Mouse (Mus musculus) CH12.LX (cell line): ENCODE measurements around the gene Fgfr2. TPM values are rescaled to one million over a fixed set of nuclear protein-coding genes. Genes with fewer than 3 reads are reported as not detected.

ENCODE experiments used
- DNase-seq: peaks from one replicate; pipeline ENCODE4 v3.0.0-alpha.2; 2013; ENCODE audit errors: extremely low read depth
- H3K27ac ChIP-seq: 2 replicates; pipeline ENCODE4 v1.5.1; 2012; ENCODE audit warnings: low read depth, mild to moderate bottlenecking, control low read depth, moderate library complexity; ENCODE audit not compliant: insufficient read depth
- H3K27me3 ChIP-seq: replicated peaks from 2 replicates; pipeline ENCODE3; 2012; ENCODE audit warnings: inconsistent platforms
- H3K36me3 ChIP-seq, 2 experiments: replicated peaks in 1 of 2; 2 replicates each; pipeline versions ENCODE3 to v1.6.1; 2012; ENCODE audit warnings: inconsistent platforms in 1 of 2, low read length in 1 of 2, mild to moderate bottlenecking in 1 of 2, mixed read lengths in 1 of 2, moderate library complexity in 1 of 2; ENCODE audit not compliant: control insufficient read depth in 1 of 2, insufficient read depth in 1 of 2
- H3K4me1 ChIP-seq, 2 experiments: 2 replicates each; pipeline ENCODE4 v1.6.1; 2012; ENCODE audit warnings: inconsistent platforms in 1 of 2, moderate library complexity in 1 of 2; ENCODE audit not compliant: insufficient read depth in 2 of 2, control insufficient read depth in 1 of 2
- H3K4me2 ChIP-seq: 2 replicates; pipeline ENCODE4 v1.6.1; 2012; ENCODE audit warnings: low read depth, mild to moderate bottlenecking, control low read depth; ENCODE audit not compliant: poor library complexity, insufficient read depth, severe bottlenecking
- H3K4me3 ChIP-seq, 3 experiments: fragments of 150-350 bp in 1 of 3; sonication (generic) in 1 of 3; replicated peaks in 1 of 3; 2 replicates each; pipeline versions ENCODE3 to v1.5.1; 2011 to 2012; ENCODE audit warnings: low read depth in 2 of 3, low read length in 2 of 3, mild to moderate bottlenecking in 2 of 3, moderate library complexity in 2 of 3, control low read depth in 1 of 3, improper control_type of control experiment in 1 of 3, inconsistent platforms in 1 of 3, mixed read lengths in 1 of 3; ENCODE audit not compliant: poor library complexity in 1 of 3
- H3K79me2 ChIP-seq: replicated peaks from 2 replicates; pipeline ENCODE4 v1.6.1; 2012; ENCODE audit warnings: mild to moderate bottlenecking, moderate library complexity; ENCODE audit not compliant: control insufficient read depth, poor library complexity, insufficient read depth, severe bottlenecking; ENCODE audit errors: extremely low read depth
- H3K9ac ChIP-seq: 2 replicates; pipeline ENCODE4 v1.6.1; 2012; ENCODE audit warnings: low read depth, mild to moderate bottlenecking, control low read depth, moderate library complexity; ENCODE audit not compliant: insufficient read depth
- H3K9me3 ChIP-seq: replicated peaks from 2 replicates; pipeline ENCODE3; 2012; ENCODE audit warnings: low read length, inconsistent platforms, mixed read lengths
- CHD1 ChIP-seq: IDR thresholded peaks from 2 replicates; pipeline ENCODE4 v1.6.1; 2012; ENCODE audit warnings: low read depth, low read length, improper control_type of control experiment, inconsistent platforms
- CHD2 ChIP-seq: IDR thresholded peaks from 2 replicates; pipeline ENCODE4 v1.6.1; 2011; ENCODE audit warnings: low read length, improper control_type of control experiment
- CTCF ChIP-seq, 2 experiments: IDR thresholded peaks in 1 of 2; conservative IDR thresholded peaks in 1 of 2; 2 replicates each; pipeline ENCODE4 v1.5.1; 2011 to 2012; ENCODE audit warnings: low read depth in 2 of 2, low read length in 2 of 2, improper control_type of control experiment in 1 of 2, inconsistent platforms in 1 of 2, mild to moderate bottlenecking in 1 of 2, moderate library complexity in 1 of 2
- ELF1 ChIP-seq: IDR thresholded peaks from 2 replicates; pipeline ENCODE4 v1.6.1; 2014; ENCODE audit warnings: low read depth, mild to moderate bottlenecking, inconsistent platforms, low read length, improper control_type of control experiment
- ETS1 ChIP-seq: conservative IDR thresholded peaks from 2 replicates; pipeline ENCODE4 v1.6.1; 2012; ENCODE audit warnings: low read depth, mild to moderate bottlenecking, inconsistent platforms, low read length, improper control_type of control experiment, moderate library complexity
- GABPA ChIP-seq: IDR thresholded peaks from 2 replicates; pipeline ENCODE4 v1.6.1; 2012; ENCODE audit warnings: low read depth, low read length, improper control_type of control experiment, inconsistent platforms; ENCODE audit not compliant: insufficient replicate concordance
- HCFC1 ChIP-seq: IDR thresholded peaks from 2 replicates; pipeline ENCODE4 v1.6.1; 2012; ENCODE audit warnings: low read depth, mild to moderate bottlenecking, inconsistent platforms, low read length, improper control_type of control experiment
- IRF4 ChIP-seq: IDR thresholded peaks from 2 replicates; pipeline ENCODE4 v1.6.1; 2014; ENCODE audit warnings: low read depth, mild to moderate bottlenecking, inconsistent platforms, low read length, improper control_type of control experiment
- JUN ChIP-seq: IDR thresholded peaks from 2 replicates; pipeline ENCODE4 v1.6.1; 2011; ENCODE audit warnings: low read depth, mild to moderate bottlenecking, low read length, improper control_type of control experiment, moderate library complexity; ENCODE audit not compliant: insufficient read depth
- KAT2A ChIP-seq: IDR thresholded peaks from 2 replicates; pipeline ENCODE4 v1.6.1; 2012; ENCODE audit warnings: low read length, improper control_type of control experiment, inconsistent platforms; ENCODE audit not compliant: insufficient replicate concordance
- MAFK ChIP-seq: IDR thresholded peaks from 2 replicates; pipeline ENCODE4 v1.6.1; 2011; ENCODE audit warnings: low read length, improper control_type of control experiment; ENCODE audit not compliant: insufficient replicate concordance
- MAX ChIP-seq: IDR thresholded peaks from 2 replicates; pipeline ENCODE4 v1.6.1; 2011; ENCODE audit warnings: low read length, improper control_type of control experiment
- MAZ ChIP-seq: IDR thresholded peaks from 2 replicates; pipeline ENCODE4 v1.6.1; 2012; ENCODE audit warnings: low read depth, mild to moderate bottlenecking, inconsistent platforms, low read length, improper control_type of control experiment, moderate library complexity
- MEF2A ChIP-seq: IDR thresholded peaks from 2 replicates; pipeline ENCODE4 v1.6.1; 2014; ENCODE audit warnings: low read depth, mild to moderate bottlenecking, inconsistent platforms, low read length, improper control_type of control experiment, borderline replicate concordance
- MXI1 ChIP-seq: IDR thresholded peaks from 2 replicates; pipeline ENCODE4 v1.6.1; 2011; ENCODE audit warnings: mild to moderate bottlenecking, low read depth, low read length, improper control_type of control experiment
- MYC ChIP-seq: IDR thresholded peaks from 2 replicates; pipeline ENCODE4 v1.6.1; 2011; ENCODE audit warnings: low read depth, mild to moderate bottlenecking, improper control_type of control experiment, low read length
- NELFE ChIP-seq: IDR thresholded peaks from 2 replicates; pipeline ENCODE4 v1.6.1; 2011; ENCODE audit warnings: low read depth, low read length, improper control_type of control experiment
- POLR2A ChIP-seq: IDR thresholded peaks from 2 replicates; pipeline ENCODE4 v1.6.1; 2011; ENCODE audit warnings: low read depth, mild to moderate bottlenecking, improper control_type of control experiment, low read length
- POLR2AphosphoS2 ChIP-seq: IDR thresholded peaks from 2 replicates; pipeline ENCODE4 v1.6.1; 2011; ENCODE audit warnings: low read depth, low read length, improper control_type of control experiment
- RAD21 ChIP-seq: IDR thresholded peaks from 2 replicates; pipeline ENCODE4 v1.6.1; 2011; ENCODE audit warnings: low read depth, mild to moderate bottlenecking, low read length, improper control_type of control experiment, moderate library complexity
- SIN3A ChIP-seq: IDR thresholded peaks from 2 replicates; pipeline ENCODE4 v1.6.1; 2012; ENCODE audit warnings: low read length, improper control_type of control experiment, inconsistent platforms
- SMC3 ChIP-seq: IDR thresholded peaks from 2 replicates; pipeline ENCODE4 v1.6.1; 2011; ENCODE audit warnings: low read depth, low read length, improper control_type of control experiment
- UBTF ChIP-seq: IDR thresholded peaks from 2 replicates; pipeline ENCODE4 v1.6.1; 2012; ENCODE audit warnings: low read depth, mild to moderate bottlenecking, inconsistent platforms, low read length, improper control_type of control experiment, moderate library complexity
- USF1 ChIP-seq: IDR thresholded peaks from 2 replicates; pipeline ENCODE4 v1.6.1; 2014; ENCODE audit warnings: low read depth, mild to moderate bottlenecking, inconsistent platforms, low read length, improper control_type of control experiment
- USF2 ChIP-seq: conservative IDR thresholded peaks from 2 replicates; pipeline ENCODE4 v1.6.1; 2011; ENCODE audit warnings: low read depth, low read length, improper control_type of control experiment
- ZMIZ1 ChIP-seq: IDR thresholded peaks from 2 replicates; pipeline ENCODE4 v1.6.1; 2012; ENCODE audit warnings: low read depth, mild to moderate bottlenecking, inconsistent platforms, low read length, improper control_type of control experiment
- ZNF384 ChIP-seq: IDR thresholded peaks from 2 replicates; pipeline ENCODE4 v1.6.1; 2012; ENCODE audit warnings: low read depth, low read length, improper control_type of control experiment, inconsistent platforms
- dilution Hi-C: fragments of 300-500 bp; cut with MboI; formaldehyde crosslinking; loops from 2 replicates; pipeline ENCODE4 v1.14.3; 2020; ENCODE audit warnings: low sequenced_read_pairs; ENCODE audit not compliant: extremely low pct_unique_long_range_greater_than_20kb, extremely low pct_ligation_motif_present
- in situ Hi-C: fragments of 300-500 bp; cut with MboI; formaldehyde crosslinking; loops from 3 replicates; pipeline ENCODE4 v1.14.3; 2019; ENCODE audit warnings: low sequenced_read_pairs, low pct_ligation_motif_present, low pct_unique_long_range_greater_than_20kb, mixed read lengths
- polyA plus RNA-seq: library from polyadenylated mRNA; unstranded; fragments of >175 nt; gene quantifications from 2 replicates; pipeline ENCODE4 v1.2.1, GENCODE M21; 2012; ENCODE audit warnings: low read depth; ENCODE audit not compliant: insufficient read length
- total RNA-seq, 2 experiments: library from RNA; depleted of rRNA; stranded (reverse); fragments of 300-350 nt in 1 of 2; fragments of >200 nt in 1 of 2; gene quantifications; 2 replicates each; pipeline ENCODE4 v1.2.3; 2012 to 2014

Gene Fgfr2
- total and polyA plus RNA-seq, 3 experiments: not detected

GRCm38 (mm10) chr7:130199951-130200350 is 2923.2 kb downstream of the Fgfr2 start:
- dilution Hi-C loops: no loop called here
- no peak for DNase-seq

GRCm38 (mm10) chr7:130199317-130199716 is 2923.8 kb downstream of the Fgfr2 start:
- TF ChIP-seq ELF1: no peak
- TF ChIP-seq MAX: no peak
- TF ChIP-seq CHD1: no peak
- no peak for TF ChIP-seq GABPA
- no peak for TF ChIP-seq RAD21
- no peak for TF ChIP-seq KAT2A
- no peak for TF ChIP-seq NELFE
- no peak for TF ChIP-seq ZMIZ1
- no peak for TF ChIP-seq POLR2AphosphoS2
- no peak for TF ChIP-seq MAFK
- TF ChIP-seq ZNF384: no peak
- no peak for TF ChIP-seq POLR2A
- no peak for TF ChIP-seq HCFC1
- TF ChIP-seq USF1: no peak
- no peak for TF ChIP-seq UBTF
- TF ChIP-seq IRF4: no peak
- no peak for TF ChIP-seq SIN3A
- no peak for TF ChIP-seq MAZ
- Histone ChIP-seq H3K4me1 (no peaks in the 10 kb centered on the region), H3K36me3 (no peaks in the 10 kb centered on the region), H3K4me3 (no peak overlapping the region), H3K9me3 (no peaks in the 10 kb centered on the region), H3K27ac (no peak overlapping the region), H3K79me2 (no peaks in the 10 kb centered on the region), H3K4me2 (no peak overlapping the region), H3K9ac (no peak overlapping the region), H3K27me3 (peaks cover 89% of the 10 kb centered on the region)
- in situ Hi-C loops: no loop called here
- no peak for DNase-seq
- dilution Hi-C loops: no loop called here

More at GRCm38 (mm10) chr7:130199951-130200350, 2923.2 kb downstream of the Fgfr2 start:
- in situ Hi-C loops: no loop called here
- Histone ChIP-seq H3K36me3 (no peaks in the 10 kb centered on the region), H3K79me2 (no peaks in the 10 kb centered on the region), H3K4me1 (no peaks in the 10 kb centered on the region), H3K4me3 (no peak overlapping the region), H3K4me2 (no peak overlapping the region), H3K27me3 (peaks cover 88% of the 10 kb centered on the region), H3K27ac (no peak overlapping the region), H3K9ac (no peak overlapping the region), H3K9me3 (no peaks in the 10 kb centered on the region)
- TF ChIP-seq MXI1: no peak
- TF ChIP-seq CHD1: no peak
- TF ChIP-seq ETS1: no peak
- no peak for TF ChIP-seq ZMIZ1
- TF ChIP-seq KAT2A: no peak
- TF ChIP-seq USF2: no peak
- no peak for TF ChIP-seq JUN
- no peak for TF ChIP-seq CHD2
- TF ChIP-seq NELFE: no peak
- no peak for TF ChIP-seq SMC3
- no peak for TF ChIP-seq MYC
- TF ChIP-seq MEF2A: no peak
- no peak for TF ChIP-seq MAFK
- TF ChIP-seq CTCF (conservative IDR thresholded peaks at IDR 0.05 in 1 of 2, IDR thresholded peaks at IDR 0.05 in 1 of 2; ENCODE audit: low read depth in 2 of 2, low read length in 2 of 2): no peak
